Mouse (Mus musculus) activated CD4-positive, CD25-positive, alpha-beta regulatory T cell, adult 4 months (primary cell): ENCODE data around the gene Rbms3. TPM values are rescaled to one million over a fixed set of nuclear protein-coding genes. Genes with fewer than 3 reads are reported as not detected.

Experiments
- ATAC-seq: one replicate; pipeline ENCODE4 v1.8.0; 2017
- polyA plus RNA-seq, 2 experiments: library from polyadenylated mRNA; unstranded; fragments of 100-300 nt; shearing (Covaris generic); gene quantifications; one replicate each; pipeline ENCODE4 v1.2.1; 2017

The Rbms3 gene
- polyA plus RNA-seq, 2 experiments from 2014 or later, result not detected

GRCm38 (mm10) chr9:117476753-117477152, 153.0 kb downstream of the Rbms3 start:
- ATAC-seq, result no peak

DNA sequence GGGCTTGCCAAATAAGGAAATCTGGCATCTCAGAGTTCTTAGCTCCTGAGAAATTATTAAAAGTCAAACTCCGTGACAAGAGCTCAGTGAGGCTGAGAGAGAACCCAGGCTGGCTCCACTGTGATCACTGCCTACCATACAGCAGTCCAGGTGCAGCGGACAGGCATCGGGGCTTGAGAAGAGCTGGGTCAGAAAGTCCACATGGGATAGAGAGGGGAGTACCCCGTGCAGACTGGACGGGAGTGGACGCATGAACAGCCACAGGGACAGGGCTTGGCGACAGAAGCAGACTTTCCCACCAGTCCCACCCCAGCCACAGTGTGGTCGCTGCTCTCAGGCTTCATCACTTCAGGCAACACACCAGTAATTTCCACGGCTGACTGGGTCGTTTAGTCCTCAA, 176.9 kb downstream of the Rbms3 start:
- ATAC-seq, result no peak

DNA sequence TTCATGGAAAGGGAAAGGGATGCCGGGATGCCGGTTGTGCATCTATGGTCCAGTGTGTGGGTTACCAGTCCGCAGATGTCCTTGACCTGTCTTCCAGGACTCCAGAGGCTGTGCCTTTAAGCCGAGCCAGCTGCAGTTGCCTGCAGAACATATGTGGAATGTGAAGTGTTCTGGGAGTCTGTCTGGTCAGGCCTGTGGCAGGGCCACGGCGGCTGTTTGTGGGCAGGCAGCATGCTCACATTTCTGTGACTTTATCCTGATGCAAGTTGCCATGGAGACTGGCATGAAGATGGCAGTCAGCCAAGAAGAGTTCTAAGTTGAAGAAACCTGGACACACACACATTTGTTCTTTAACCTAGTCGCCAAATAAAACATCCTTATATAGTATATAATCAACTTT, 187.1 kb downstream of the Rbms3 start:
- no peak for ATAC-seq

DNA sequence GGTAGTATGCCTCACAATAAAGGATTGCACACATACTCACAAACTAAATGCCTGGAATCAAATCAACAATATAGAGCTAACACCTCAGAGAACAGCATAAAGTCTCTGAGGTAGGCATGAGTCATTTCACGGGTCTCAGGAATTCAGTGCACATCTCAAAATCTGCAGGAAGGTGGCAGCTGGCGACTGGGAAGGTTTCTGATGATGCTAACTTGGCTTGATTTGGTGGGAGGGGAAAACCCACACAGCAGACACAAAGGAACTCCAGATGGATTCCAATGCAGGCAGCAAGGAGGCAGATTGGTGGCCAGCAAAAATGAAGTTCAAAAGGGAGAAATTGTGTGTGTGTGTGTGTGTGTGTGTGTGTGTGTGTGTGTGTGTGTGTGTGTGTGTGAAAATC, 193.9 kb downstream of the Rbms3 start:
- no peak for ATAC-seq

- no peak for ATAC-seq
These were observed 199.0 kb downstream of the Rbms3 start for GRCm38 (mm10) chr9:117430670-117431069.

DNA sequence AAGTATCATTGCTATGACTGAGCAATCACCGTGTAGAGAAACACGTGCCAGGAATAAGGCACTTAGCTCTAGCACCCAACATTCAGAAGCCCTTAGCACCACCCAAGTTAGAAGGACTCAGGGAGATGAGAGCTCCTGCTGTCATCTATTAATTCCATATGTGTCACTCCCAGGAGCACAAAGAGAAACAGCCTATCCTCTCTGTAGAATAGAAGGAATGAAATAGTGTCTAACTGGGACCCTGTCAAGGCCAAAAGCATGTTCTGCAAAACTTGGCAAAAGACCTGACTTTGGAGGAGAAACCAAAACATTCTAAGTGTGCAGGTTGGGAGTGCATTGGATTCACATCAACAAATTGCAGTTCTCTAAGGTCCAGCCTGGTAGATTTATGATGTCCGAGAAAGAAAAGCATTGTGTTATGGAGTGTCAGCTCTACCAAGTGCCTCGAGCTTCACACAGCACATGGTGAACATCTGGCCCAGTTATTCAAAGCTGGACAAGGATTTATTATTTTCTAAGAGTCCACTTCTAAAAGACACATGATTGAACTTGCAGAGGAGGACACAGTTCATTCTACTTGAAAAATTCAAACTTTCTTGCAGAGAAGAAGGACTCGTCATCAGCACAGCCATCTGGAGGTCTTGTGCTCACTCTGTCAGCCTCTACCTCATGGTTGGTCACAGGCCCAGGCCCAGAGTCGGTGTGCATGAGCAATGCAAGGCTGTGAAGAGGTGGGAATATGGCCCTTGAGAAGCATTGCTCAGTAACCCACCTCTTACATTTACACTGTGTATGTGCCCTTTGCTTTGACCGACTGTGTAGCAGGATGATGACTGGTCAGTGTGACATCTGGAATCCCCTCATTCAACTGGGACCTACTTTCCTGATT, 200.3 kb downstream of the Rbms3 start:
- no peak for ATAC-seq

- ATAC-seq, result no peak
These were observed 206.5 kb downstream of the Rbms3 start for GRCm38 (mm10) chr9:117423259-117423658.

- ATAC-seq, result no peak
These were observed 209.7 kb downstream of the Rbms3 start for GRCm38 (mm10) chr9:117419874-117420485.

DNA sequence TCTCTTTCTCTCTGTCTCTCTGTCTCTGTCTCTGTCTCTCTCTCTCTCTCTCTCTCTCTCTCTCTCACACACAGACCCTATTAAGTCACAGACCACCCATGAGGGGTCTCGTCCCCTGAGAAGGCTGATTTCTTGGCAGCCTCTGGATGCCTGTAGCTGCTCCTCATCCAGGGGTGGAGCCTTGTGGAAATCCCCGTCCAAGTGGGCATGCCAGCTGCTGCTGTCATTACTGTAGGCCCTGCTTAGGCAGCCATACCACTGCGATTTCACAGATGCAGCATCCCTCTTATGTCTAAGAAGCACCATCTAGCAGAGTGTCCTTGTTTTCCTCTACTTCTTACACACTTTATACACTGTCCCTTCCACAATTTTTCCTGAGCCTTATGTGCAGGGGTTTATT, 216.5 kb downstream of the Rbms3 start:
- ATAC-seq, result no peak

GRCm38 (mm10) chr9:117412584-117412983, 217.1 kb downstream of the Rbms3 start:
- no peak for ATAC-seq

GRCm38 (mm10) chr9:117404621-117405020, 225.1 kb downstream of the Rbms3 start:
- no peak for ATAC-seq

DNA sequence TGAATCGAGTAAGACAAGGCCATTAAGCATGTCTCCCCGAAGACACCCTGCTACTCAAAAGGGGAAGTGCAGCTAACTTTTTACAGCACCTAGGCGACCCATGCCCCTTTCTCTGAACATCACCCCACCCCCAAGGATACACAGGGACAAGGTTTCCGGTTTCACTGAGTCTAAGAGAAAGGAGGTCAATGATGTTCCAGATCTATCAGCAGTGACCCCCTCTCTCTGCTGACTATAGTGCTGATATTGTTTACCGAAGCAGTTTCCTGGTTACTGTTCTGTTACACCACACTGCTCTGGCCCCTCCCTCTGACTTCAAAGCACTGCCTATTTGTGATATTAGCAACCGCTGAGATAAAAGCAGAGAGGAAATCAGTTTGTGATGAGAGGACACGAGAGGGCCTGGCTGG, 229.4 kb downstream of the Rbms3 start:
- peak; percentile 85 for ATAC-seq

- no peak for ATAC-seq
These were observed 232.6 kb downstream of the Rbms3 start for GRCm38 (mm10) chr9:117397071-117397470.

DNA sequence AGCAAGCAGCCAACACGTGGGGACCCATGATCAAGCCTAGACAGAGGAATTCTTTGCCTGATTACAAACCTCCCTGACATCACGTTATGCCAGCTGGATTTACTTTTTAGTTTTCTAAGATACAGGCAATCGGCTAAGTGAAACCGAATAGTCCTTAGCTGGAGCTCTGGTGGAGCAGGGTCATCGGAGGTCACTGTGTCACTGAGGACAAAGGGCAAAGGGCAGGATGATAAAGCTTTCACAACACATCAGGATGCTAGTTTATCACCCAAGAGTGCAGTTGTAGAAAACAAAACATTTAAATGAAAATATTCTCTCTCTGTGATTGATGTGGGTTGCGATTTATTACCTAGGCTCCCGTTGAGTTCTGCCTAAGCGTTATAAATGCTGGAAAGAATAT, 233.1 kb downstream of the Rbms3 start:
- no peak for ATAC-seq

GRCm38 (mm10) chr9:117393626-117394525, 235.8 kb downstream of the Rbms3 start:
- no peak for ATAC-seq

GRCm38 (mm10) chr9:117388024-117388423, 241.7 kb downstream of the Rbms3 start:
- ATAC-seq, result no peak

DNA sequence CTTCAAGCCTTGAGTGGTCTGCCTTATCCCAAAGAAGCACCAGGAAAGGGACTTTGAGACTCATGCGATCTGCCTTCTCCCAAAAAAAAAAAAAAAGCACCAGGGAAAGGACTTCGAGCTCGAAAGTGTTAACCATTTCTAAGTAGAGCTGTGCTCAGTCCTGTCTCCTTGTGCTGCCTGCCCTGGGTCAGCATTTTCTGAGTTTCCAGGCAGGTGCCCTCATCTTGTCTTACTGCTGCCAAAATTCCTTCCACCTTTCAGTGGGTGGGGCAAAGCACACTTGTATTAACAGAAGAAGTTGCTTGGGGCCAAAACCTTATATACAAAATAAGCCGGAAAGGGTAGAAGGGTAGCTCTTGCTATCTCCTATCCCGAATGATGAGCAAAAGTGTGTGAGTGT, 248.8 kb downstream of the Rbms3 start:
- ATAC-seq, result no peak

DNA sequence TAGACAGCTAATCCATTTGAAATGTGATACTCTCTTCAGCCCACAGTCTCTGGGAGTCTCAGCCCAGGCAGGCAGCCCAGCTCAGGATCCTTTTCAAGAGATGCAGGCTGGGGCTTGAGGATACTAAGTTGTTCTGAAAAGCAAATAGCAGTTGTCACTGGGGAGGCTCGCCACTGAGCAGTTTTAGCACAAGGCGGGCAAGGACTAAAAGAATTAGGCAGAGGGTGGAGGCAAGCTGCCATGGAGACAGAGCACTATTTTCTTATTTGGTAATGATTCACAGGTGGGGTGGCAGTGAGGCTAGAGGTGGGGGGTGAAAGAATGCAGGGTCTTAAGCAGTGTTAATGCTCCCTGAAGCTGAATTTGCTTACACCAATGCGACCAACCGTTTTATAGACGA, 249.6 kb downstream of the Rbms3 start:
- ATAC-seq, result no peak

GRCm38 (mm10) chr9:117379448-117379983, 250.2 kb downstream of the Rbms3 start:
- no peak for ATAC-seq

GRCm38 (mm10) chr9:117378131-117378890, 251.4 kb downstream of the Rbms3 start:
- no peak for ATAC-seq

DNA sequence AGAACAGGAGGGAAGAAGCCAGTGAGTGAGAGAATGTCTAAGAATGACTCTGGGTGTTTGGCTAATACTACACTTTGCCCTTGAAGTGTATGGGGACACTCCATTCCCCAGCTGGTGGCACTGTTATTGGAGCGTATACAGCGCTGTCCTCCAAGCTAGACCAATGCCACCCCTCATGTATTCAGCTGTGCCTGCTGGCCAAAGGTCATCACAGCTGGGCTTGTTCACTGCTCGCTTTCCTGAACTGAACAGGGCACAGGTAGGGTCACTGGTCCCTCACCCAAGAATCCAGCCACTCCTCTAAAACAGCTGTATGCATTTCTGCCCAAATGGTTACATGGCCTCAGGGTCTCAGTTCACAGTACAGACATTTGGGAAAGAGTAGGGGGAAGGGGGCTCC, 253.9 kb downstream of the Rbms3 start:
- no peak for ATAC-seq

DNA sequence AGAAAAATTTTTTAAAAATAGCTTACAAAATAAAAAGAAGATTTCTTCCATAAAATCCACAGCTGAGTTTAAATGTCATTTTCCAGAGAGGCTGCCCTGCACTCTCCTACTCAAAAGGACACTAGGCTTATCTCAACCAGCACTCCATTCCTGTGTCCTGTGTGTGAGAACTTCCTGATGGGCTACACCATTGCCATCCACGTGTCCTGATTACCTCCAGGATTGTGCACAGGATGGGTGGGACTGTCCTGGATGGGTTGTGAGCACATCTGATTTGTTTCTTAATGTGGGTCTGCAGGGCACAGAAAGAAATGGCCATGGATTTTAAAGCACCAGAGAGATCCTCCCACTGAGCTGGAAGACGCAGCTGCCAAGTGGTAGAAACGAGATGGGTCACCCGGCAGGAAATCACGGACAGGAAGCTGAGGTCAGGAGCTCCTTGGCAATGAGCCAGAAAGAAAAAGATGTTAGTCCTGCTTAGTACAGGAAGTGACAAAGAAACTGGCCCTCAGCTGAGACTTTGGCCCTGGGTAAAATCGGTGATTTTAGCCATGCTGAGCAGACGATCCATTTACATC, 256.5 kb downstream of the Rbms3 start:
- no peak for ATAC-seq
